Mouse (Mus musculus) embryonic fibroblast, embryonic 13.5 days (primary cell): ENCODE data around the gene Epha4. TPM values are rescaled to one million over a fixed set of nuclear protein-coding genes. Genes with fewer than 3 reads are reported as not detected.

Experiments
- H3K27ac ChIP-seq: 2 replicates; pipeline ENCODE4 v1.5.1; 2012; ENCODE audit warnings: low read length, control low read depth, inconsistent platforms; ENCODE audit not compliant: insufficient read depth
- H3K4me1 ChIP-seq: 2 replicates; pipeline ENCODE4 v1.6.1; 2011; ENCODE audit warnings: low read length; ENCODE audit not compliant: control insufficient read depth, insufficient read depth
- H3K4me3 ChIP-seq: 2 replicates; pipeline ENCODE4 v1.5.1; 2011; ENCODE audit warnings: mild to moderate bottlenecking, control low read depth, low read length; ENCODE audit not compliant: insufficient read depth
- CTCF ChIP-seq: IDR thresholded peaks from 2 replicates; pipeline ENCODE4 v1.5.1; 2011; ENCODE audit warnings: mild to moderate bottlenecking, control low read depth, low read length, moderate library complexity, borderline replicate concordance; ENCODE audit not compliant: insufficient read depth
- POLR2A ChIP-seq: IDR thresholded peaks from 2 replicates; pipeline ENCODE4 v1.6.1; 2011; ENCODE audit warnings: low read depth, mild to moderate bottlenecking, control low read depth, low read length, moderate library complexity
- polyA plus RNA-seq: library from polyadenylated mRNA; stranded (reverse); fragments of >200 nt; gene quantifications from 2 replicates; pipeline ENCODE4 v1.2.4, GENCODE M21; 2011; ENCODE audit warnings: low read depth; ENCODE audit not compliant: missing spikeins, insufficient read length

The Epha4 gene
- polyA plus RNA-seq, 1 experiment, result 26.4 TPM

DNA sequence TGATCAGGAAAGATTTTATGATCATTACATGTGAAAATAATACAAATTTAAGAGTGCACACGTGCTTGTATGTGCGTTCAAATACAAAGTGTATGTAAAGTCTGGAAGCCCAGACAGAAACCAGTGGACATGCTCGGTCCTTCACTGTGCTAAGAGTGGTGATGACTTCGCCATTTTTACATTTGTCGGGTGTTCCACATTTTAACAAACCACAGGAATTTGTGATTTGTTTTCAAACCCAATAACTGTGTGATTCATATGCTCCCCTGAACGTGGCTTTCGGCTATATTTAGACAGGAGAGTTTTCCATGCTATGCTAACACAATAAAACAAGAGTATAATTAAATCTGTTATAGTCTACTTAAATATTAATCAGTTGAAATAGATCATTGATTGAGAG, 25.5 kb downstream of the Epha4 start:
- Histone ChIP-seq H3K4me3 (no peak overlapping the region), H3K4me1 (peaks cover 6% of the 10 kb centered on the region), H3K27ac (peak overlapping the region; percentile 27; the same call in 1 of the 2 replicates)
- TF ChIP-seq CTCF (no peak), POLR2A (no peak)

DNA sequence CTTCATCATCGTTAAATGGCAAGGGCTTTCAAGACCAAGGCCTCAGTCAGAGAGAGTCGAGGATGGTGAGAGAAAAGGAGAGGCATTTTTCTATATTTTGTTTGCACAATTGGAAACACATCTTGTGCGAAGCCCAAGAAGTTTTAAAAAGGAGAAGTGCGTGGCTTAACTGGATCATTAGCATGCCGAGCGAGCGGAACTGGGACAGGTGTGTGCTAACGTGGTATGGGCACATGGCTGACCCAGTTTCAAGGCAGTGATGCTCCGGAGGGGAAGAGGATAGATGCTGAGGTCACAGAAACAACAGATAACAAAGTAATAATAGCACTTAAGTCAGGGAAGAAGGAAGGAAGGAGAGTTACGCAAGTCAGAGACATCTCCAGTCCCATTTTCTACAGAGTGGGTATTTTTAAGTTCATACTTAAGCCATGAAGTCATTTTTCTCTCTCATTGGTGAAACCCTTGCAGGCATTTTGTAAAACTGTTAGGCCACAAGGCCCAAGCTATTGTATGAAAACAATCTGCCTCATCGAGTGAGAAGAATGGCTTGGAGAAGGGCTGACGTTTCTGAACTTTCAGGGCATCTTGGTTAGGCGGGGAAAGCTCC, 26.9 kb downstream of the Epha4 start:
- TF ChIP-seq POLR2A (no peak), CTCF (no peak)
- Histone ChIP-seq H3K4me3 (no peak overlapping the region), H3K4me1 (peaks cover 6% of the 10 kb centered on the region), H3K27ac (no peak overlapping the region)

DNA sequence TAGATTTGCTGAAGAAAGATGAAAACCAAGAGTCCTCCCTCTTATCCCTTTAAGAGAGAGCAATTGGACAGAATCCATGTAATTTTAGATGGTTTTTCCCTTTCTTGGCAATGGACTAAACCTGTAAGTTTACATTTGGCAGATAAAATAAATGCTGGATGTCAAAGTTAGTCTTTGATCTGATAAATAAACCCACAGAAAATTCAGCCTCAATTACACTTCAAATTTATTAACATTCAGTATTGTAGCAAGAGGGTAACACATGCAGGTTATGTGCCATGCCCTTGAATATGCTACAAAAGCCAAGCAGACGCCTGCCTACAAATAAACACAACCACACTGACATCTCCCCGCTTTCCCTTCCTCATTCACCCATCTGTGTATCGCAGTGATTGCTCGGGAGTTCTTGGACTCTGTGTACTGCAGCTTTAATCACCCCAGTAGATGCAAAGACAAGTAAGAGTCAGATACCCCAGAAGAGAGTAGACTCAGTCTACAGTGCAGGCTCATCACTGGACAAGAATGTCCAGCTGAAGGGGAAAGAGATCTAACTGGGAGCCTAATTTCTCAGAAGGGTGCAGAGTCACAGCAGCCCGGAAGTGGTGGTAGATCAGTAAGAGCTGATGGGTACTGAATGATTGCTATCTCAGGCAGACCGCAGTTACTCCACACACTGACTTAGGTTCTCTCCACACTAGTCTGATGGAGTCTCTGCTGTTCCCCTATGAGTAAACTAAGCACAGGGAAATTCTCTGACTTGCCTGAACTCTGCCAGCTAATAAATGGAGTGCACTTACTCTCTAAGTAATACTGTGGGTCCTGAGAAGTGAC, 29.9 kb downstream of the Epha4 start:
- H3K4me3 ChIP-seq, result no peak overlapping the region
- H3K27ac ChIP-seq, result no peak overlapping the region
- H3K4me1 ChIP-seq, result no peaks in the 10 kb centered on the region
- TF ChIP-seq POLR2A (no peak), CTCF (no peak)

DNA sequence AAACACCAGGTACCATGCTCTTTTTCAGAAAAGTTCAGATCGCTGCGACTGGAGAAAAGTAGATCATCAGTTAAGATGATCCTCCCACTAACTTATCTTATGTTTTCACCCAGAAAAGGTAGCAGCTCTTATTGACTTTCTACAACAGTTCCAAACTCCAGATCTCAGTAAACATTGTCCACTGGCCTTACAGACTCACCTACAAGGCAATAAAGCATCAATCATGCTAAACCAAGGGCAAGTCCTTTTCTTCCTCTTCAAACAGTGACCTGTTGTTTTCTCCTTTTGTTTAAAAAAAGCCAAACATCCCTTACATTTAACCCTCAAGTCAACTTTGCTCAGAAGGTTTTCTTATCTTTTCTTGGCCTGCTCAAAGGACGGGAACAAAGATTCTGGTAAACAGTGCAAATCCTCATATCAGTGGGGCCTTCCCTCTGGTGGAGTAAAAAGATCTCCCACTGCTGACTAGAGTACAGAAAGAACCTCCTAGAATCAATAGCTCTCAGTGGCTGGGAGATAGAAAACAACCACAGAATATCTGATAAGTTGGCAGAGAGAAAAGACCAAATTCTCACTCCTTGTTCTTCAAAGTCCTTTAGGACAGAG, 39.0 kb downstream of the Epha4 start:
- no peak overlapping the region for H3K4me3 ChIP-seq
- 0 out of 2 replicates have a peak, but pooled peaks cover 4% of the 10 kb centered on the region for H3K4me1 ChIP-seq
- TF ChIP-seq POLR2A (no peak), CTCF (no peak)
- H3K27ac ChIP-seq, result no peak overlapping the region

DNA sequence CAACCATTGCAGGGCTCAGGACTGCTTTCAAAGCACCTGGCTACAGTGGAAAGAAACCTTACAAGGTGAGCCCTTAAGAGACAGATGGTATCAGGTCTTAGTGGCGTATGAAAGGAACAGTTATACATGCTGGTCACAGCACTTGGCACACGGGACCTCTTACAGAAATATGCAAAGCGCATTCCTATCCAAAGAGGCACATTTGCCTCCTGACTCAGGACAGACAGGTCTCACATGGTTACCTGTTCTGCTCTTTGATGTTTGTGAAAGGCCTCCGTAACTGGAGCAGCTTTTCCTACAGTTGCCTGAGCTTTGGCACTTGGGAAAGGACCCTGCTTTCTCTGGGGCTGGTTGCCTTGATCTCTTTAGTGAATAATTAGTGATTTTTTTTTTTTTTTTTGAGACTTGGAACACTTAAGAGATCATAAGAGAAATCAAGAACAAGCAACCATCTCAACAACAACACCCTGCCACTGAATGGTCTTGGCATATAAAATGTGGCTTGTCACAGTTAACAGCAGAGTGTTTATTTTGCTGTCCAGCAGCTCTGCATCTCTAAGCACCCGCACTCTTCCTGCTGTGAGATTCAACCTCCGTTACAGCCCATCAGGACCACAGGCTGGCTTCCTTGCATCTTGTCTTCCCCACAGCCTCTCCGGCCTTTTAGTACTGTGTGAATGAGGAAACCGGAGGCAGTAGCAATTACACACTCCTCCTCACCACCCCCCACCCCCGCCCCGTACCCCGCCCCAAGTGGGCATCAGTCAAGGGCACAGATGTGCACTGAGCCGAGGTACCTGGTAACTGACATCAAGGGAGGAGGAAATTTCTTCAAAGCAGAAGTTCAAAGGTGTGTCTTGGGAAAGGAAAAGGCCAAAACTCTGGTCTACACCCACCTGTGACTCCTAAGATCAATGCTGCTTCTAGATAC, 41.2 kb downstream of the Epha4 start:
- peaks cover 7% of the 10 kb centered on the region; the same call in 1 of the 2 replicates for H3K4me1 ChIP-seq
- no peak overlapping the region for H3K27ac ChIP-seq
- no peak for TF ChIP-seq POLR2A
- no peak for TF ChIP-seq CTCF
- H3K4me3 ChIP-seq, result no peak overlapping the region

DNA sequence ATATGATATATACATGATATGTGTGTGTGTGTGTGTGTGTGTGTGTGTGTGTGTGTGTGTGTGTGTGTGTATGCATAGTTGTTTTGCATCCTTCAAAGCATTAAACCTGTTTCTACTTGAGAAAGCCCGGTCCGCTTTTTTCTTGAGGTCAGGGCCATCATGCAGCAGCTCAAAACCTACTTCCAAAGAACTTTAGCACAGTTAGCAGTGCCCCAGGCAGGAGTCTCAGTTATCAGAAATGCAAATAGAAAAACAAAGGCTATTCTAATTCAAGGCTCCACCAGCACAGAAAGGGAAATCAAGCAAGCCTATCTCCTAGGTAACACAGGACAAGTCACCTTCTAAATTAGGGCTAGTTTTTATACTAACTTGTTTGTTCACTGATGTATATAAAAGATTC, 42.3 kb downstream of the Epha4 start:
- TF ChIP-seq CTCF, result no peak
- TF ChIP-seq POLR2A, result no peak
- Histone ChIP-seq H3K4me3 (no peak overlapping the region), H3K27ac (0 out of 2 replicates have a peak overlapping the region, but pooled peaks have one; percentile 22), H3K4me1 (peaks cover 7% of the 10 kb centered on the region; the same call in 1 of the 2 replicates)

DNA sequence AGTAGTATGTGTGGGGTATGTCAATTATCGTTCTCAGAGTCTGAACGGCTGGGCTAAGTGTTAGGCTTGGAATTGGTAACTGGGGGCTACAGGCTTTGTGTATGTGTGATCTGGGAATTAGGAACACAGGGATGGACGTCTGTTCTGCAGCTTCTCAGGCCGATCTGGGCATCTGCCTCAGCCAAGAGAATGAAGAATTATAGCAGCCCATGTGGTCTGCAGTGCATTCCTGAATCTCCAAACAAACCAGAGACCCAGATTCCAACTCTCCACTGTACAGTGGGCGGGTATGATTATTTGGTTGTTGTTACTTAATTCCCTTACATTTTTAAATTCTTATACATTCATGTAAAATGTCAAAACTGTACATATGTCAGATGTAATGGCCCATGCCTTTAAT, 43.4 kb downstream of the Epha4 start:
- Histone ChIP-seq H3K27ac (peak overlapping the region; percentile 100), H3K4me1 (peaks cover 7% of the 10 kb centered on the region; the same call in 1 of the 2 replicates), H3K4me3 (no peak overlapping the region)
- TF ChIP-seq POLR2A, result peak; percentile 4; the same call in 1 of the 2 replicates
- no peak for TF ChIP-seq CTCF

DNA sequence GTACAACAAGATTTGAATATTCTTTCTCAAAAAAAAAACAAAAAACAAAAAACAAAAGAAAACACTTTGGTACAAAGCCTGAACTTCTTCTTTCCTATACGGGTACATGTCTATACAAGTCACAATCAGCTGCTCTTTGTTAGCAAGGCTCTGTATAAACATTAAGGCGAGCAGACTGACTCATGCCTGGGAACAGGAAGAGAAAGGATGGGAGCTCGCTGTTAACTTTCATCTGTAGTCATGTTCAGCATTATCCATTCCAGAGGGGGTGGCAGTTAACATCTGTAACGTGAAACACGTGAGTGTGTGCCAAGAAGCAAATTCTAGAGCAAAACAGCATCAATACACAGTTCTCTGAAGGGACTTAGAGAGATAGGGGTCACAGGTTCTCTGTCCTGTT, 43.9 kb downstream of the Epha4 start:
- TF ChIP-seq CTCF, result no peak
- TF ChIP-seq POLR2A, result peak; percentile 24; the same call in 1 of the 2 replicates
- peak overlapping the region; percentile 100 for H3K27ac ChIP-seq

DNA sequence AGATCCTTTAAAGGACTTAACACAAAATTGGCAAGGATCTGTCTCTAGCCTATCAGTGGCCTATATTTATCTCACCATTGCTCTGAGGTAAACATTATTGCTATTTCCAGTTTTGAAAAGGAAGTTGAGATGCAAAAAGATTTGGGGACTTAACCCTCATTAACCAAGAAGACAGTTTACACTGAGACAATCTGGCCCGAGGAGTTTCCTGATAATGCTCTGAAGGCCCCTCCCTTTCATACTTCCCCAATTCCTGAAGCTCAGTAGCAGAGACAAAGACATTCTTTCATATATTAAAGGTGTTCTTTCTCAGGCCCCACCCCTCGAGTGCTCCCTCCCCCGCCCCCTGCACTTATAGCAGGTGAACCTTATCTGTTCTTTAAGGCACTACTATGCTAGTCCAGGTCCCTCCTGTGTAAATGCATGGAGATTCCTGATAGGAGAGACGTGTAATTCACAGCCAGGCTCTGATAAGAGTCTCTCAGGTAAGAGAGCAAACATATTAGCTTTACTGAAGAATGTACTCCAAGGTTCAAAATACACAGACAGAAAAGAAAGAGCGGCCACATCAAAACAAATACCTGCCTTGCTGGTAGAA, 46.1 kb downstream of the Epha4 start:
- TF ChIP-seq CTCF (no peak), POLR2A (no peak)
- peaks cover 7% of the 10 kb centered on the region; the same call in 1 of the 2 replicates for H3K4me1 ChIP-seq

More for the DNA sequence above, 43.9 kb downstream of the Epha4 start:
- H3K4me3 ChIP-seq, result no peak overlapping the region
- peaks cover 7% of the 10 kb centered on the region; the same call in 1 of the 2 replicates for H3K4me1 ChIP-seq

More for the DNA sequence above, 46.1 kb downstream of the Epha4 start:
- no peak overlapping the region for H3K4me3 ChIP-seq
- H3K27ac ChIP-seq, result no peak overlapping the region
